Mouse (Mus musculus) testis, adult 10 weeks (tissue): ENCODE measurements around the gene Olfr146. TPM values are rescaled to one million over a fixed set of nuclear protein-coding genes. Genes with fewer than 3 reads are reported as not detected.

Experiments used
- polyA plus RNA-seq: library from polyadenylated mRNA; stranded (reverse); fragments of 350-450 nt; fragmentation: Illumina TruSeq; extraction: RNeasy Lipid Tissue Mini Kit (QIAGEN cat#74804); gene quantifications from one replicate; pipeline ENCODE4 v1.2.3, GENCODE M21; 2014; ENCODE audit warnings: low read depth, low replicate concordance

The Olfr146 gene
- polyA plus RNA-seq = not detected

DNA sequence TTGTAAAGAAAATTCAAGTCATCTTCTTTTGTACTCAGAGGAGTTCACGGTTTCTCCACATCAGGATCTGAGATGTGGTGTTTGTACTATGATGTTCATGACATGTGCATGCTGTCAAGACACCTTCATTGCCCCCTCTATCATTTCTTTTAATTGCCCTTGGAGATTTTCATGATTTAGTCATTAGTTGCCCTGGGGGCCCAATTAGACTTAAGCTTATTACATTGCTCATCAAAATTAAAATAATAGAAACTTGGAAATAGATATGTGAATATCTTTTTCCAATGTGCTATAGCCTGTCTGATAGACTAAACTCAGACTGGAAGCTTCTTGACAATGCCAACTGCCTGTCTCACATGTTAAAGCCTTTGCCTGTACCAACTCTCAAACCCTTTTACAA, at the start of gene Olfr146:
Gene Olfr146, minus strand, starts transcription at position 101 of the 400 bp plus-strand sequence.

DNA sequence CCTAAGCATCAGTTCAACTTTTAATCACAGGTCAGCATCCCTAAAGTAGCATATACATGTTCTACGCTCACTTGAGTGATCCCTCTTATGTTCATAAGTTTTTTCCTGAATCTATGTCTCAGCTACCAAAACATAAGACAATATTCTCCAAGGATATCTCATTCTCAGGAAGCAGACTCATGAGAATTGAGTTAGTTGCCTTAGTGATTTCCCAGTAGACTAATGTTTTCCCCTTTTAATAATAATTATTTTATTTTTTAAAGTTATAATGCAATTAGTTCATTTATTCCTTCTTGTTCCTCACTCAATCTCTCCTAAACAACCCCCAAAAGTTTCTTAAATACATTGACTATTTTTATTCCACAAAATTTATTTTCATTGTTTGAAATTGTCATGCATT, 41.7 kb upstream of the Olfr146 start, which contains the start of gene Olfr937:
Gene Olfr937, minus strand, starts transcription at position 101 of the 400 bp plus-strand sequence.

DNA sequence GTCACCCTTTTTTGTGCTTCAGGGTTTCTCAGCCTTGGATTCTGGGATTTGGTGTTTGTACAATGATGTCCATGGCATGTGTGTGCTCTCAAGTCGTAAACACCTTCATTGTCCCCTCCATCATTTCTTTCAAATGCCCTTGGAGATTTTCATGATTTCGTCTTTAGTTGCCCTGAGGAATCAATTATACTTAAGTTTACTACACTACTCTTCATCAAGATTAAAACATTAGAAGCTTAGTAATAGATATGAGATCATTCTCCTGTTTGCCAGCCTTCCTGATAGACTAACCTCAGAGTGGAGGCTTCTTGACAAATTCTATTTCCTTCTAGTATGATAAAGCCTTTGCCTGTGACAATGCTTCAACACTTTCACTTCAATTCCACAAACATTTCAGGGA, 23.6 kb downstream of the Olfr146 start, which contains the start of gene Olfr935:
Gene Olfr935, minus strand, starts transcription at position 101 of the 400 bp plus-strand sequence.

DNA sequence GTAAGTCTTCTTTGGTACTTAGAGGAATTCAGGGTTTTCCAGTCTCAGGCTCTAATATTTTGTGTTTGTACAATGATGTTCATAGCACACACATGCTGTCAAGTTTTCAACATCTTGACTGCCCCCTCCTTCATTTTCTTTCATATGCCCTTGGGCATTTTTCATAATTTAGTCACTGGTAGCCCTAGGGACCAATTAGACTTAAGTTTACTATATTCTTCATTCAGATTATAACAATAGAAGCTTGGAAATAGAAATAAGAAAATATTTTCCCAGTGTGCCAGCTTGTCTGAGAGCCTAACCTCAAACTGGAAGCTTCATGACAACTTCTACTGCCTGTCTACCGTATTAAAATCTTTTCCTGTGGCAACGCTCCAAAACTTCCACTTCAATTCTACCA, 35.0 kb downstream of the Olfr146 start, which contains the start of gene Olfr934:
Gene Olfr934, minus strand, starts transcription at position 101 of the 400 bp plus-strand sequence.

DNA sequence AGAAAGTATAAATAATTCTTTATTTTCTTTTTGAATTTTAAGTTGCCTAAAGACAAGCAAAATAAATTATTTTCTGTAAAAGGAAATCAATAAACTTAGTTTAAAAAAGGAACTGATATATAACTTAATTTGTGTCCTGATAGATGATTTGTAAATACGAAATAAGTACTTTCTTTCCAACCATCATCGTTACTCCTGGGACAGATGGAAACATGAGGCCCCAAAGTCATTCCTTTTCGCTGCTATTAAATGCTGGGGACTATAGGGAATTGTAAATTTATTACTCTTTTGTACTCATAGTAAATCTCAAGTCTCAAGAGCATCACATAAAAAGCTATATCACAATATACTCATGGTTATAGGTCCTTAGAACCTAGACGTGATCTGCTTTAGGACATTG, 51.2 kb downstream of the Olfr146 start, which contains the start of gene Olfr933:
Gene Olfr933, plus strand, starts transcription at position 301 of the 400 bp plus-strand sequence.

Other genes starting within 250 kb of the Olfr146 start
- gene Olfr922, start 208.8 kb downstream of the Olfr146 start, polyA plus RNA-seq = not detected
- gene Olfr923, start 196.8 kb downstream of the Olfr146 start, polyA plus RNA-seq = not detected
- not detected for gene Olfr924, start 178.9 kb downstream of the Olfr146 start, polyA plus RNA-seq
- gene Olfr26, start 168.3 kb downstream of the Olfr146 start, polyA plus RNA-seq = not detected
- not detected for gene Olfr926, start 146.3 kb downstream of the Olfr146 start, polyA plus RNA-seq
- not detected for gene Olfr930, start 93.6 kb downstream of the Olfr146 start, polyA plus RNA-seq
- gene Olfr933, start 51.1 kb downstream of the Olfr146 start, polyA plus RNA-seq = not detected
- gene Olfr934, start 35.1 kb downstream of the Olfr146 start, polyA plus RNA-seq = not detected
- gene Olfr935, start 23.7 kb downstream of the Olfr146 start, polyA plus RNA-seq = not detected
- not detected for gene Olfr937, start 41.6 kb upstream of the Olfr146 start, polyA plus RNA-seq
- not detected for gene Olfr938, start 55.5 kb upstream of the Olfr146 start, polyA plus RNA-seq
- gene Olfr27, start 104.8 kb upstream of the Olfr146 start, polyA plus RNA-seq = 1.5 TPM
- gene Olfr943, start 142.9 kb upstream of the Olfr146 start, polyA plus RNA-seq = not detected
- not detected for gene Olfr944, start 178.5 kb upstream of the Olfr146 start, polyA plus RNA-seq
- not detected for gene Olfr1537, start 226.6 kb upstream of the Olfr146 start, polyA plus RNA-seq